In the genomic region with DNA sequence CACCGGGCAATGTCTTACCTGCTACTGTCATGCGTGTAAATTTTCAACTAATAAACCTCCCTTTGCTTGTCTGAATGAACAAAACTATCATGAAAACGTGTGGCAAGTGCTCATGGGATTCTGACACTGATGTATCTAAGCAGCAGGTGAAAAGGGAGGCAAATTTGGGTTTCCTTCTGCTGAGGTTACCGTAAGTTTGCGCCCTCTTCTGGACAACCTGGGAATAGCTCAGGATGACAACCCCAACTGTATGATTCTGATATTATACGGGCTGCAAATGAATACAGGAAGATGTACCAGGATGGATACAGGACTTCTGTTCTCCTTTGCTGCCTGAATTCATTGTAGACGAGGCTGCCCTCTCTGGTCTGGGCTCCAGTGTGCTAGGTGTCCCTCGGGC, we compare ENCODE assay signal across 9 mouse cellular contexts.
DNase-seq lines count a peak whose midpoint lies in the region; ATAC-seq and TF ChIP-seq lines count a peak whose summit lies in the region.
"Had no signal": no experiment of that assay in that cellular context is flagged by ENCODE, and none has a peak within 500 bp of the region (broad histone marks: within the 10 kb centered on the region; RNA-seq: fewer than 3 reads in every experiment).

No protein-coding gene starts in this region.

- no peaks in the 10 kb centered on the region for H3K27me3 ChIP-seq in hindbrain, postnatal 0 days (ENCODE audit: insufficient read depth, low read length)
- no peaks in the 10 kb centered on the region for H3K27me3 ChIP-seq in hindbrain, embryonic 16.5 days (replicated peaks; ENCODE audit: control insufficient read depth, insufficient read depth, low read length)
- no peaks in the 10 kb centered on the region for H3K27me3 ChIP-seq in limb, embryonic 11.5 days (ENCODE audit: control insufficient read depth, insufficient read depth, low read length)
- H3K27me3 ChIP-seq in forebrain, embryonic 15.5 days: no peaks in the 10 kb centered on the region
- H3K27me3 ChIP-seq: neural tube, embryonic 12.5 days had no signal

- peak; percentile 79 for TF ChIP-seq CTCF in hindbrain, postnatal 0 days (IDR thresholded peaks at IDR 0.05; ENCODE audit: low read depth)

- H3K4me3 ChIP-seq in hindbrain, postnatal 0 days (ENCODE audit: low read length): no peak overlapping the region
- no peak overlapping the region for H3K4me3 ChIP-seq in hindbrain, embryonic 16.5 days (ENCODE audit: low read length)
- no peak overlapping the region for H3K4me3 ChIP-seq in limb, embryonic 11.5 days (ENCODE audit: low read depth, low read length)
- no peak overlapping the region for H3K4me3 ChIP-seq in forebrain, embryonic 15.5 days
- H3K4me3 ChIP-seq: neural tube, embryonic 12.5 days had no signal

- no peak overlapping the region for H3K4me2 ChIP-seq in hindbrain, postnatal 0 days (ENCODE audit: low read depth, low read length)
- no peak overlapping the region for H3K4me2 ChIP-seq in hindbrain, embryonic 16.5 days (ENCODE audit: low read length)
- no peak overlapping the region for H3K4me2 ChIP-seq in limb, embryonic 11.5 days (ENCODE audit: low read depth, severe bottlenecking)
- H3K4me2 ChIP-seq in forebrain, embryonic 15.5 days (replicated peaks): no peak overlapping the region
- H3K4me2 ChIP-seq: neural tube, embryonic 12.5 days had no signal

- H3K27ac ChIP-seq in hindbrain, postnatal 0 days: no peak overlapping the region
- H3K27ac ChIP-seq in hindbrain, embryonic 16.5 days (ENCODE audit: low read depth, low read length): no peak overlapping the region
- H3K27ac ChIP-seq in limb, embryonic 11.5 days (replicated peaks; ENCODE audit: low read depth, low read length): no peak overlapping the region
- no peak overlapping the region for H3K27ac ChIP-seq in forebrain, embryonic 15.5 days (replicated peaks)
- H3K27ac ChIP-seq: neural tube, embryonic 12.5 days had no signal

- WGBS in hindbrain, postnatal 0 days: 64% methylated on average over 8 of the region's 8 CpGs
- WGBS in hindbrain, embryonic 16.5 days: 61% methylated on average over 8 of the region's 8 CpGs
- WGBS in limb, embryonic 11.5 days: 59% methylated on average over 8 of the region's 8 CpGs
- WGBS in forebrain, embryonic 15.5 days: 62% methylated on average over 8 of the region's 8 CpGs

- H3K9ac ChIP-seq in hindbrain, postnatal 0 days (replicated peaks; ENCODE audit: low read length): no peak overlapping the region
- H3K9ac ChIP-seq in hindbrain, embryonic 16.5 days (ENCODE audit: low read depth, low read length): no peak overlapping the region
- no peak overlapping the region for H3K9ac ChIP-seq in limb, embryonic 11.5 days (ENCODE audit: low read length)
- H3K9ac ChIP-seq in forebrain, embryonic 15.5 days (replicated peaks): no peak overlapping the region
- H3K9ac ChIP-seq: neural tube, embryonic 12.5 days had no signal

- H3K36me3 ChIP-seq in hindbrain, postnatal 0 days (ENCODE audit: insufficient read depth, low read length): no peaks in the 10 kb centered on the region
- no peaks in the 10 kb centered on the region for H3K36me3 ChIP-seq in hindbrain, embryonic 16.5 days (ENCODE audit: control insufficient read depth, insufficient read depth, low read length)
- no peaks in the 10 kb centered on the region for H3K36me3 ChIP-seq in limb, embryonic 11.5 days (ENCODE audit: control insufficient read depth, insufficient read depth, low read length)
- no peaks in the 10 kb centered on the region for H3K36me3 ChIP-seq in forebrain, embryonic 15.5 days
- H3K36me3 ChIP-seq: neural tube, embryonic 12.5 days had no signal

- no peak for ATAC-seq in hindbrain, postnatal 0 days
- ATAC-seq in hindbrain, embryonic 16.5 days: no peak
- no peak for ATAC-seq in limb, embryonic 11.5 days (ENCODE audit: insufficient number of reproducible peaks, low FRiP score, low TSS enrichment, low read depth)
- no peak for ATAC-seq in monocyte, adult 5-6 weeks (replicated peaks; ENCODE audit: insufficient number of reproducible peaks, low FRiP score, low TSS enrichment, poor library complexity, severe bottlenecking)
- no peak for ATAC-seq in forebrain, embryonic 15.5 days (replicated peaks)

- DNase-seq in hindbrain, postnatal 0 days (ENCODE audit: low spot score): peak; percentile 63
- DNase-seq in urinary bladder, postnatal 14 days (ENCODE audit: low spot score): peak; percentile 55
- DNase-seq in urinary bladder, postnatal 10 days (ENCODE audit: low spot score): no peak
- peak; percentile 42 for DNase-seq in cerebellum, adult 9-11 months
- DNase-seq in limb, embryonic 11.5 days (ENCODE audit: low spot score): peak; percentile 58

- H3K9me3 ChIP-seq in hindbrain, postnatal 0 days (ENCODE audit: low read length): no peaks in the 10 kb centered on the region
- no peaks in the 10 kb centered on the region for H3K9me3 ChIP-seq in hindbrain, embryonic 16.5 days (ENCODE audit: control insufficient read depth, low read length)
- H3K9me3 ChIP-seq in limb, embryonic 11.5 days (ENCODE audit: control insufficient read depth, low read length): no peaks in the 10 kb centered on the region
- no peaks in the 10 kb centered on the region for H3K9me3 ChIP-seq in forebrain, embryonic 15.5 days
- H3K9me3 ChIP-seq: neural tube, embryonic 12.5 days had no signal

- no peaks in the 10 kb centered on the region for H3K4me1 ChIP-seq in hindbrain, postnatal 0 days (ENCODE audit: insufficient read depth, low read length)
- peaks cover 4% of the 10 kb centered on the region; the same call in 1 of the 2 replicates for H3K4me1 ChIP-seq in hindbrain, embryonic 16.5 days (ENCODE audit: control insufficient read depth, insufficient read depth, low read depth, low read length)
- H3K4me1 ChIP-seq in limb, embryonic 11.5 days (ENCODE audit: control insufficient read depth, insufficient read depth, low read length): no peaks in the 10 kb centered on the region
- peaks cover 9% of the 10 kb centered on the region for H3K4me1 ChIP-seq in forebrain, embryonic 15.5 days
